Mouse (Mus musculus): ENCODE results near the gene Slc44a5.

GRCm38 (mm10) chr3:154222141-154222591 lies 248.9 kb downstream of the Slc44a5 start:
- TF ChIP-seq CTCF (IDR thresholded peaks at IDR 0.05; ENCODE audit: borderline replicate concordance, insufficient read depth, low read length) (no peak), POLR2A (IDR thresholded peaks at IDR 0.05; ENCODE audit: low read depth, low read length) (no peak)
